Mouse (Mus musculus): Measurements from ENCODE around the gene Lpar2. TPM values are rescaled to one million over a fixed set of nuclear protein-coding genes. Genes with fewer than 3 reads are reported as not detected.

Lpar2 gene
- polyA plus RNA-seq, 1 experiment from 2014 or later: 0.57 TPM

DNA sequence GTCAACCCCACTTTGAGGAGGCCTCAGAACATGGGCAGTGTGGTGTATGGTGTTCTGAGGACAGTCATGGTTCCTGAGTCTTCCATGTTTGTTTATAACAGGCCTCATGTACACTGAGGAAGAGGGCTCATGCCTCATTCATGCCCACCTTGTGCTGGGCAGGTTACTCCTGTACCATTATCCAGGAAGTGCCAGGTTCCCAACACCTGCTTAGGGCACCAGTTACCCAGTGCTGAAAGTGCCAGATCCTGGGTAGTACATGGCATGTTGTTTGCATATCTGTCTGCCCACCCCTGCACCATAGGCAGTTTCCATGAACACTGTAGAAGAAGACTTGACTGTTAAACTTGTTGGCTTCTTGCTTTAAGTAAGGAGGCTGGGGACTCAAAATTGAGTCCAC is 20.0 kb upstream of the Lpar2 start:
- H3K9me3 ChIP-seq (replicated peaks; ENCODE audit: control insufficient read depth, low read length): no peaks in the 10 kb centered on the region
- H3K4me1 ChIP-seq (ENCODE audit: control insufficient read depth, insufficient read depth, low read length): no peaks in the 10 kb centered on the region

DNA sequence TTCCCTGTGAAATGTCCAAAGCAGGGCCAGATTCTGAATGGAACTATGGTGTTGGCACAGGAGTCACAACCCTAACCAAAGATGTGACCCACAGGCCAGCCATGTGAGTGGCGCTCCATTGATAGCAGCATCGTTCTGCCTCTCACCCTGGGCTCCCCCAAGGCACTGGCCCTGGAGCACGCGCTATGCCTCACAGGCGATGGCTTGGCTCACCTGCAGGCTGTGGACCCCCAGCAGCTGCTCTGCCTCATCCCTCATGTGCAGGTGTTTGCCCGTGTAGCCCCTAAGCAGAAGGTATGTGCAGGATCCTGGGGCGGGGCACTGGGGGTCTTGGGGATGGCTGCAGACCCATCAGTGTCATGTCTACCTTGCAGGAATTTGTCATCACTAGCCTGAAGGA is 18.9 kb upstream of the Lpar2 start:
- Histone ChIP-seq H3K27ac (ENCODE audit: low read depth, low read length) (no peak overlapping the region), H3K4me1 (ENCODE audit: control insufficient read depth, insufficient read depth, low read length) (no peaks in the 10 kb centered on the region), H3K27me3 (ENCODE audit: control insufficient read depth, insufficient read depth, low read length) (no peaks in the 10 kb centered on the region), H3K9ac (ENCODE audit: low read depth, low read length) (no peak overlapping the region), H3K9me3 (replicated peaks; ENCODE audit: control insufficient read depth, low read length) (no peaks in the 10 kb centered on the region), H3K4me2 (no peak overlapping the region), H3K36me3 (ENCODE audit: control insufficient read depth, insufficient read depth, low read length) (peaks cover 76% of the 10 kb centered on the region), H3K4me3 (ENCODE audit: low read depth, low read length) (no peak overlapping the region)
- WGBS (ENCODE audit: insufficient replicate concordance): 90% methylated on average over 7 of the region's 7 CpGs
- ATAC-seq (replicated peaks; ENCODE audit: insufficient number of reproducible peaks, low FRiP score, low TSS enrichment): no peak

More for the DNA sequence above, 20.0 kb upstream of the Lpar2 start:
- Histone ChIP-seq H3K27me3 (ENCODE audit: control insufficient read depth, insufficient read depth, low read length) (no peaks in the 10 kb centered on the region), H3K4me3 (ENCODE audit: low read depth, low read length) (no peak overlapping the region), H3K4me2 (no peak overlapping the region), H3K36me3 (ENCODE audit: control insufficient read depth, insufficient read depth, low read length) (peaks cover 80% of the 10 kb centered on the region), H3K27ac (ENCODE audit: low read depth, low read length) (no peak overlapping the region), H3K9ac (ENCODE audit: low read depth, low read length) (no peak overlapping the region)
- no peak for ATAC-seq (replicated peaks; ENCODE audit: insufficient number of reproducible peaks, low FRiP score, low TSS enrichment)

DNA sequence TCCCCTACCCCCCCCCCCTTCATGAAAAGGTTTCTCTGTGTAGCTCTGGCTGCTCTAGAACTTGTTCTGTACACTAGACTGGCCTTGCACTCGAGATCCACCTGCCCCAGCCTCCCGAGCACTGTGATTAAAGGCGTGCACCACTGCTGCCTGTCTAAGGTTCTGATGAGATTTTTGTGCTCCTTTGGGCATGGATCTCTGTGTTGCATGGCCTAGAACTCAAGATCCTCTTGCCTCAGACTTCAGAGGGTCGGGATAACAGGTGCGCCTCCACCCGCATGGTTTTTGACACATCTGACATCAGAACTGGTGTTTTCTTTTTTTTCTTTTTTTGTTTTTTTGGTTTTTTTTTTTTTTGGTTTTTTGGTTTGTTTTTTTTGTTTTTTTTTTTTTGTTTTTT is 17.7 kb upstream of the Lpar2 start:
- Histone ChIP-seq H3K36me3 (ENCODE audit: control insufficient read depth, insufficient read depth, low read length) (peaks cover 68% of the 10 kb centered on the region), H3K4me3 (ENCODE audit: low read depth, low read length) (no peak overlapping the region), H3K4me2 (no peak overlapping the region), H3K27me3 (ENCODE audit: control insufficient read depth, insufficient read depth, low read length) (no peaks in the 10 kb centered on the region), H3K9me3 (replicated peaks; ENCODE audit: control insufficient read depth, low read length) (no peaks in the 10 kb centered on the region), H3K9ac (ENCODE audit: low read depth, low read length) (no peak overlapping the region), H3K4me1 (ENCODE audit: control insufficient read depth, insufficient read depth, low read length) (0 out of 2 replicates have a peak, but pooled peaks cover 2% of the 10 kb centered on the region), H3K27ac (ENCODE audit: low read depth, low read length) (no peak overlapping the region)
- WGBS (ENCODE audit: insufficient replicate concordance): 88% methylated on average over 6 of the region's 6 CpGs
- ATAC-seq (replicated peaks; ENCODE audit: insufficient number of reproducible peaks, low FRiP score, low TSS enrichment): no peak

DNA sequence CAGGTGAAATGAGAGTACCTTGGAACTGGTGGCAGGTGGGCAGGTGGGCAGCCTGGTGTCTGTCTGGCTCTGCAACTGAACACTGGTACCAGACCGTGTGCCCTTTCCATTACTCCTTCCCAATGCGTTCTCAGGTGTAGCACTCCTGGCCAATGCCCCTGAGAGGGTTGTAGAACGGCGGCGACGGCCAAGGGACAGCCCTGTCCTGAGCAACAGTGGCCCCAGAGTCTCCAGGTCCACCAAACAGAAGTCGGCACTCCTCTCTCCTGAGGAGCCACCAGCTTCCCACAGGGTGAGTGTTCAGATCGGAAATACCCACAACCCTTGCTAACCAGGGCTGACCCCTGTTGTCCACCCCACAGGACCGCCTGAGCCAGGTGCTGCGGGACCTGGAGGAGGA is 17.1 kb upstream of the Lpar2 start:
- Histone ChIP-seq H3K4me3 (ENCODE audit: low read depth, low read length) (no peak overlapping the region), H3K9me3 (replicated peaks; ENCODE audit: control insufficient read depth, low read length) (no peaks in the 10 kb centered on the region), H3K4me1 (ENCODE audit: control insufficient read depth, insufficient read depth, low read length) (0 out of 2 replicates have a peak, but pooled peaks cover 2% of the 10 kb centered on the region), H3K27ac (ENCODE audit: low read depth, low read length) (no peak overlapping the region), H3K4me2 (no peak overlapping the region), H3K9ac (ENCODE audit: low read depth, low read length) (no peak overlapping the region), H3K27me3 (ENCODE audit: control insufficient read depth, insufficient read depth, low read length) (no peaks in the 10 kb centered on the region), H3K36me3 (ENCODE audit: control insufficient read depth, insufficient read depth, low read length) (peaks cover 62% of the 10 kb centered on the region)
- WGBS (ENCODE audit: insufficient replicate concordance): 91% methylated on average over 10 of the region's 10 CpGs
- no peak for ATAC-seq (replicated peaks; ENCODE audit: insufficient number of reproducible peaks, low FRiP score, low TSS enrichment)

DNA sequence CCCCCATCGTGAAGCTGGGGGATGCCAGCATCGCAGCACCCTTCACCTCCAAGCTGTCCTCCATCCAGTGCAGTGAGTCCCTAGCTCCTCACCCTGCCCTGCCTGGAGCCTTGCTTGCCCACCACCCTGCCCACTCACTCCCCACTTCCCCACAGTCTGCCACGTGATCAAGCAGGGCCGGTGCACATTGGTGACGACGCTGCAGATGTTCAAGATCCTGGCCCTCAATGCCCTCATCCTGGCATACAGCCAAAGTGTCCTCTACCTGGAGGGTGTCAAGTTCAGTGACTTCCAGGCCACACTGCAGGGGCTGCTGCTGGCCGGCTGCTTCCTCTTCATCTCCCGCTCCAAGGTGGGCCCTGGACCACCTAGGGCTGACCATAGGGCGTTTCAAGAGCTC is 16.7 kb upstream of the Lpar2 start:
- Histone ChIP-seq H3K36me3 (ENCODE audit: control insufficient read depth, insufficient read depth, low read length) (peaks cover 59% of the 10 kb centered on the region), H3K9ac (ENCODE audit: low read depth, low read length) (no peak overlapping the region), H3K4me3 (ENCODE audit: low read depth, low read length) (no peak overlapping the region), H3K27ac (ENCODE audit: low read depth, low read length) (no peak overlapping the region), H3K4me2 (no peak overlapping the region), H3K4me1 (ENCODE audit: control insufficient read depth, insufficient read depth, low read length) (0 out of 2 replicates have a peak, but pooled peaks cover 2% of the 10 kb centered on the region), H3K9me3 (replicated peaks; ENCODE audit: control insufficient read depth, low read length) (no peaks in the 10 kb centered on the region), H3K27me3 (ENCODE audit: control insufficient read depth, insufficient read depth, low read length) (no peaks in the 10 kb centered on the region)
- no peak for ATAC-seq (replicated peaks; ENCODE audit: insufficient number of reproducible peaks, low FRiP score, low TSS enrichment)
- 89% methylated on average over 9 of the region's 9 CpGs for whole genome bisulfite sequencing (ENCODE audit: insufficient replicate concordance)

DNA sequence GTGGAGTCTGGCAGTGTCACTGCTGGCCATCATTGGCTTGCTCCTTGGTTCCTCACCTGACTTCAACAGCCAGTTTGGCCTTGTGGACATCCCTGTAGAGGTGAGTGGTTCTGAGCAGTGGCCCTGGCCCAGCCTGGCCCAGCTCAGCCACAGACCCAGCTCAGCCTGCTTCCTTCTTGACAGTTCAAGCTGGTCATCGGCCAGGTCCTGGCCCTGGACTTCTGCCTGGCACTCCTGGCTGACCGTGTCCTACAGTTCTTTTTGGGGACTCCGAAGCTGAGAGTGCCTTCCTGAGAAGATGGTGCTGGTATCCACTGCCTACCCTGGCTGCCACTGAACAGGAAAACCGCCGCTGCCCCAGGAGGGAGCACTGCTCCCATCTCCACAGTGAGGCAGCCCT is 15.0 kb upstream of the Lpar2 start:
- no peak overlapping the region for H3K4me2 ChIP-seq
- peaks cover 53% of the 10 kb centered on the region for H3K36me3 ChIP-seq (ENCODE audit: control insufficient read depth, insufficient read depth, low read length)
- no peak overlapping the region for H3K4me3 ChIP-seq (ENCODE audit: low read depth, low read length)
- no peaks in the 10 kb centered on the region for H3K27me3 ChIP-seq (ENCODE audit: control insufficient read depth, insufficient read depth, low read length)
- 0 out of 2 replicates have a peak, but pooled peaks cover 2% of the 10 kb centered on the region for H3K4me1 ChIP-seq (ENCODE audit: control insufficient read depth, insufficient read depth, low read length)
- H3K9me3 ChIP-seq (replicated peaks; ENCODE audit: control insufficient read depth, low read length): no peaks in the 10 kb centered on the region
- WGBS (ENCODE audit: insufficient replicate concordance): 95% methylated on average over 5 of the region's 5 CpGs
- H3K9ac ChIP-seq (ENCODE audit: low read depth, low read length): no peak overlapping the region
- H3K27ac ChIP-seq (ENCODE audit: low read depth, low read length): no peak overlapping the region
- no peak for ATAC-seq (replicated peaks; ENCODE audit: insufficient number of reproducible peaks, low FRiP score, low TSS enrichment)

DNA sequence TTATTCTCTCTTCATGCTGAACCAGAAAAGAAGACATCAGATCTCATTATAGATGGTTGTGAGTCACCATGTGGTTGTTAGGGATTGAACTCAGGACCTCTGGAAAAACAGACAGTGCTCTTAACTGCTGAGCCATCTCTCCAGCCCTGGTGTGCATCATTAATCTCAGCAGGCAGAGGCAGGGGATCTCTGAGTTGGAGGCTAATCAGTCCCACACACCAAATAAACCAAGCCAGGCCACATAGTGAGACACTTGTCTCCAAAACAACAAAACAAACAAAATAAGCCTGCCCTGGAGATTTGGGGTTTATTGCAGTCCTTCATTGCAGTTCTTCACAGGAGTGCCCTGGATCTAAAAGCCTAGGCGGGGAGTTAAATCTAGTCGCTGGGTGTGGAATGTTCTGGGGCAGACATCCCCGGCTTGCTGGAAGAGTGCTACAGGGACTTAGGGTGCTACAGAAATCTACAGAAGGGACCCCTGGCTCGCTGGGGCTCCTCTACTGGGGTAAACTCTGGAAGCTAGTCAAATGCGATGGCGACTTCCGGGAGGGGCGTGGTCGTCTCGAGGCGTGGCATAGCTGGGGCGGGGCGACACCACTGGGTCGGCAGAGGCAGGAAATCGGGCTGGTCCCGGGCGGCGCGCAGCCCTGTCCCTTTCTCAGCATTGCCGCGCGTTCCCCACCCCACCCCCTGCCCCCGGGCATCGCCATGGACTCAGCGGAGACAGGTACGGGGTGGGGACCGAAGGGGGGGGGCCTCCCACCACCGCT is 13.9 kb upstream of the Lpar2 start, which contains the start of gene Gmip:
TSS of gene Gmip (plus strand) at position 586 of the 770 bp plus-strand sequence.
- Histone ChIP-seq H3K9me3 (replicated peaks; ENCODE audit: control insufficient read depth, low read length) (no peaks in the 10 kb centered on the region), H3K4me3 (ENCODE audit: low read depth, low read length) (peak within 1 kb of the TSS; percentile 67), H3K27me3 (ENCODE audit: control insufficient read depth, insufficient read depth, low read length) (no peaks in the 10 kb centered on the region), H3K9ac (ENCODE audit: low read depth, low read length) (peak within 1 kb of the TSS; percentile 76), H3K4me1 (ENCODE audit: control insufficient read depth, insufficient read depth, low read length) (0 out of 2 replicates have a peak, but pooled peaks cover 2% of the 10 kb centered on the region), H3K27ac (ENCODE audit: low read depth, low read length) (no peak within 1 kb of the TSS), H3K36me3 (ENCODE audit: control insufficient read depth, insufficient read depth, low read length) (peaks cover 43% of the 10 kb centered on the region), H3K4me2 (peak within 1 kb of the TSS; percentile 96)
- ATAC-seq (replicated peaks; ENCODE audit: insufficient number of reproducible peaks, low FRiP score, low TSS enrichment): peak; percentile 56
- WGBS (ENCODE audit: insufficient replicate concordance): 7% methylated on average over 27 of the region's 28 CpGs

DNA sequence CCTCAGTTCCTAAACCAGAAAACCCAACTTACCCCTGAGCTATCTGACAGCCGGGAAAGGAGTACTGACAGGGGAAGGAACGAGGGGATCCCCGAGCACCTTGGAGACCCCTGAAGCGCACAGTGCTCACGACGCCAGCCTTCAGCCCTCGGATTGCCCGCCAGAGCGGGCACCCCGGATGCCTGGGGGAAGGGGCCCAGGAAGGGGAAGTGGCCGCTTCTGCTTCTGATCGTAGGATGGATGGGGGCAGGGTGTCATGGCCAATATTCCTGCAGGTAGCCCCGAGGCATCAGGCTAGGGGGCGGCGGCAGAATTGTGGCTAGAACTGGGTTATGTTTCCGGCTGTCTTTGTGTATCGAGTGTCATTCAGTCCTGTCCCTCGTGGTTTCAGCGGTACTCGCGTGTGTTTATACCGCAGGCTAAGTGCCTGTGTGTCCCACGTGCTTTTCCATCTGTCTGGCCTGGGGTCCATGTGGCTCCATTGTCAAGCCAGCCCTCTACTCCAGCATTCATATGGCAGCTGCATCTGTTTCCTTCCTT is 13.3 kb upstream of the Lpar2 start:
- Histone ChIP-seq H3K36me3 (ENCODE audit: control insufficient read depth, insufficient read depth, low read length) (peaks cover 41% of the 10 kb centered on the region), H3K4me2 (peak overlapping the region; percentile 96), H3K9me3 (replicated peaks; ENCODE audit: control insufficient read depth, low read length) (no peaks in the 10 kb centered on the region), H3K9ac (ENCODE audit: low read depth, low read length) (peak overlapping the region; percentile 76), H3K4me1 (ENCODE audit: control insufficient read depth, insufficient read depth, low read length) (0 out of 2 replicates have a peak, but pooled peaks cover 2% of the 10 kb centered on the region), H3K27ac (ENCODE audit: low read depth, low read length) (no peak overlapping the region), H3K4me3 (ENCODE audit: low read depth, low read length) (peak overlapping the region; percentile 67), H3K27me3 (ENCODE audit: control insufficient read depth, insufficient read depth, low read length) (no peaks in the 10 kb centered on the region)
- peak; percentile 6; the same call in 1 of the 2 replicates for ATAC-seq (replicated peaks; ENCODE audit: insufficient number of reproducible peaks, low FRiP score, low TSS enrichment)
- WGBS (ENCODE audit: insufficient replicate concordance): 1% methylated on average over 23 of the region's 23 CpGs

Measured in heart, embryonic 11.5 days (tissue).